Mouse (Mus musculus): ENCODE data around the gene Zbtb4. TPM values are rescaled to one million over a fixed set of nuclear protein-coding genes. Genes with fewer than 3 reads are reported as not detected.

Zbtb4 gene
- polyA plus RNA-seq, 1 experiment from 2014 or later, result 2.3 TPM

DNA sequence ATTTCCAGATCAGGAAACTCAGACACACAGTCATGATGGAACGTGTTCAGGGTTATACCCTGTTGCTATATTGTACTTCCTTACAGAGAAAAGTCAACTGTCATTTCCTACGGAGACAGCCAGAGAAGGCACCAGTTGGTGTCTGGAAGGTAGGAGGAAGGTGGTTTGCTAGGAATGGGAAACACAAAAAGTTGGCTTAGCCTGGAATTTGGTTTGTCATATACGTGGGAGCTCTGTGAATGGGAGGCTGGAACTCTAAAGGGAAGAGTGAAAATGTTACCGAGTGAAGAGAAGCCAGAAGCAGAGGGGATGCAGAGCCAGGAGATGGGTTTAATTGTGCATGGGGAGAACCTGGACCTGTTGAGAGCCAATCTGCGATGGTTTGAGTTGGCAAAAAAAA is 25.7 kb downstream of the Zbtb4 start:
- H3K27me3 ChIP-seq (replicated peaks), result no peaks in the 10 kb centered on the region
- H3K4me3 ChIP-seq (replicated peaks), result no peak overlapping the region
- H3K4me2 ChIP-seq (replicated peaks), result no peak overlapping the region
- no peaks in the 10 kb centered on the region for H3K9me3 ChIP-seq
- no peak for ATAC-seq
- 73% methylated on average over 5 of the region's 5 CpGs for WGBS
- H3K27ac ChIP-seq, result no peak overlapping the region
- no peak overlapping the region for H3K9ac ChIP-seq
- H3K36me3 ChIP-seq, result no peaks in the 10 kb centered on the region
- no peaks in the 10 kb centered on the region; the same call in 1 of the 2 replicates for H3K4me1 ChIP-seq (replicated peaks)

DNA sequence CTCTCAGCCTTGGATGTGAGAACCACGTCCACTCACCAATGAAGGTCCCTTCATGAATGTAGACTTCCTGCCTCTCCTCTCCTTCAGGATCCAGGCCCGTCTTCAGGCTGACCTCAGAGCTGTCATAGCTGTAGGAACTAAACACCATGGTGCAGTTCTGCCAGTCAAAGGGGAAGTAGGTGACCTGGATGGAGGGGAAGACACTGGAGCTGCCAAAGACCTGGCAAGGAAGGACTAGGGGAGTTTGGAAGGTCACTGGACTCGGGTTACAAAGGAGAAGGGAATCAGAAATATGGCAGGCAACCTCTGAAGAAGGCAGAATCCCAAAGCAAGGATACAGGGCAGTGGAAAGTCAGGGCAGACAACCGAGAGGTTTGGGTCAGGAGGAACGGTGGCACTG is 27.7 kb downstream of the Zbtb4 start:
- Histone ChIP-seq H3K27ac (no peak overlapping the region), H3K9me3 (no peaks in the 10 kb centered on the region), H3K27me3 (replicated peaks) (no peaks in the 10 kb centered on the region), H3K4me2 (replicated peaks) (no peak overlapping the region), H3K4me1 (replicated peaks) (no peaks in the 10 kb centered on the region; the same call in 1 of the 2 replicates), H3K36me3 (no peaks in the 10 kb centered on the region), H3K4me3 (replicated peaks) (no peak overlapping the region), H3K9ac (no peak overlapping the region)
- 69% methylated on average over 5 of the region's 5 CpGs for WGBS
- no peak for ATAC-seq

DNA sequence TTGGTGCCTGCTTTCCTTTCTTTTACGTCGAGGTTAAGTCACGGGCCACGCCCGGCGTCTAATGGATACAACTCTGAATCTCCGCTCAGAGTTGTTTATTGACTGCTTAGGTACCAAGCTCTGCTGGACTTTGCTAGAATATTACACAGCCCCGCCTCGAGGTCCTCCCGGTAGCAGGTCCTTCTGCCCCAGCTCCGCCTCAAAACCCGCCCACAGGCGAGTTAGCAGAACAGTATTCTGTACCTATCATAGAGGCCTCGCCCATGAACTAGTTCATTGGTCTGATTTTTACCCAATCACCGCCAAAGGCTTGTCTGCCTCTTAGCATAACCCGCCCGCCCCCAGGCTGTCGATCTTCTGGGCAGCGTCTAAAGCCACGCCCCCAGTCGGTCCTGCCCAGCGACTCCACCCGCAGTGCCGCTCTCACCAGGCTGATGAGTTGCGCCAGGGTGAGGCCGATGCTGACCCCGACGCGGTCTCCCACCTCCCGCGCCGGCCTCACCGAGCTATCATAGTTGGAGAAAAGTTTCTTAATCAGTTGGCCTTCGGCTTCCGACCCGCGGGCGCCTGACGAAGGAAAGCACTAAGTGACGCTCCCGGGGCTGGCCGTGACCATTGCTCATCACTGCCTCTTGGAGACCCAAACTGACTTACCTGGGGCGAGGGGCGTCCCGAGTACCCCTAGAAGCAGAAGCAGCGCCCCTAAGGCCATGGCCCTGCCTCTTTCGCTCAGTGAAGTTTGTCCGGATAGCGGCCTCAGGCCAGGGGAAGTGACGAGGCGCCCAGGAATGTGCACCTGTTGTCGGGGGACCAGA is 29.7 kb downstream of the Zbtb4 start, which contains the start of gene Chrnb1:
Gene Chrnb1 (minus strand): TSS at position 776 of the 815 bp plus-strand sequence.
- Histone ChIP-seq H3K27ac (no peak within 1 kb of the TSS), H3K36me3 (no peaks in the 10 kb centered on the region), H3K27me3 (replicated peaks) (no peaks in the 10 kb centered on the region), H3K9me3 (no peaks in the 10 kb centered on the region), H3K4me2 (replicated peaks) (peak within 1 kb of the TSS; percentile 92), H3K9ac (peak within 1 kb of the TSS; percentile 34), H3K4me3 (replicated peaks) (peak within 1 kb of the TSS; percentile 44), H3K4me1 (replicated peaks) (peaks cover 12% of the 10 kb centered on the region)
- 1% methylated on average over 52 of the region's 52 CpGs for WGBS
- peak; percentile 99 for ATAC-seq

- Histone ChIP-seq H3K27me3 (replicated peaks) (no peaks in the 10 kb centered on the region; the same call in 1 of the 2 replicates), H3K9me3 (no peaks in the 10 kb centered on the region), H3K9ac (no peak overlapping the region; the same call in 1 of the 2 replicates), H3K4me2 (replicated peaks) (peak overlapping the region; percentile 92), H3K27ac (no peak overlapping the region), H3K4me3 (replicated peaks) (peak overlapping the region; percentile 44), H3K36me3 (no peaks in the 10 kb centered on the region), H3K4me1 (replicated peaks) (peaks cover 18% of the 10 kb centered on the region)
- no peak for ATAC-seq
- 5% methylated on average over 13 of the region's 13 CpGs for WGBS
These were observed 30.3 kb downstream of the Zbtb4 start for GRCm38 (mm10) chr11:69795983-69796435.

- no peak for ATAC-seq
- no peaks in the 10 kb centered on the region for H3K36me3 ChIP-seq
- no peak overlapping the region for H3K27ac ChIP-seq
- H3K4me1 ChIP-seq (replicated peaks), result peaks cover 36% of the 10 kb centered on the region
- no peaks in the 10 kb centered on the region for H3K9me3 ChIP-seq
- no peak overlapping the region for H3K4me2 ChIP-seq (replicated peaks)
- H3K27me3 ChIP-seq (replicated peaks), result no peaks in the 10 kb centered on the region; the same call in 1 of the 2 replicates
- H3K9ac ChIP-seq, result no peak overlapping the region
- no peak overlapping the region for H3K4me3 ChIP-seq (replicated peaks)
- 80% methylated on average over 7 of the region's 7 CpGs for WGBS
These were observed 32.2 kb downstream of the Zbtb4 start for GRCm38 (mm10) chr11:69797924-69798323.

DNA sequence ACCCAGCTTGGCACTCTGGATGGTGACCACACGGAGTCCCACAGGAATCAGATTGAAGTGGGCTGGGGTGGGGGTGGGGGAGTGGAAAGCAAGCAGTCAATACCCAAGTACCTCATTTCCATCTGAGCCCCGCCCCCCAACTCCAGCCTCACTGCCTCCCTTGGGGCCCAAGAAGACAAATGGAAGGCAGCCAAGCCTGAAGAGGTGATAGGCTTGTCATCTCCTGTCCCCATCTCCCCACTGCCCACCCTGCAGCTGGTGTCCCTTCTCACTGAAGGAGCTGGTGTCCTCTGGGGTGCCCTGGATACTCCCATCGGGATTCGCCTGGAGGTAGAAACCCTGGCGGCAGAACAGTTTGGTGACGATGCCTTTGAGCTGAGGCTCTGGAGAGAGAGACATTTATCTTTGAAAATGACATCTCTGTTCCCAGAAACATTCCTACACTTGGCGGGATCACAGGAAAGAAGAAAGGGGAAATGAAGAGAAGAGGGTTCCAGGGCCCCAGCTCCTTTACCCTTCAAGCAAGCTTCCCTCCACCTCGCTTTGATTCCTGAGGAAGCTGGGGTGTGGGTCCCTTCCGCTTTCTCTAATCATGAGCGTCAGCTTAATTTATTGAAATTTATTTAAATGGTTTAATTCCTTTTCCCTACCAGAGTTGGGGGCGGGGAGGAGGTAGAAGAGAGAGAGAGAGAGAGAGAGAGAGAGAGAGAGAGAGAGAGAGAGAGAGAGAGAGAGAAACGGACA is 33.9 kb downstream of the Zbtb4 start:
- 33% methylated on average over 12 of the region's 12 CpGs for WGBS
- ATAC-seq, result no peak
- H3K36me3 ChIP-seq, result no peaks in the 10 kb centered on the region
- H3K9me3 ChIP-seq, result no peaks in the 10 kb centered on the region
- no peak overlapping the region for H3K27ac ChIP-seq
- H3K4me3 ChIP-seq (replicated peaks), result peak overlapping the region; percentile 51; the same call in 1 of the 2 replicates
- H3K9ac ChIP-seq, result no peak overlapping the region
- peaks cover 2% of the 10 kb centered on the region; the same call in 1 of the 2 replicates for H3K27me3 ChIP-seq (replicated peaks)
- peak overlapping the region; percentile 98 for H3K4me2 ChIP-seq (replicated peaks)
- peaks cover 52% of the 10 kb centered on the region for H3K4me1 ChIP-seq (replicated peaks)

DNA sequence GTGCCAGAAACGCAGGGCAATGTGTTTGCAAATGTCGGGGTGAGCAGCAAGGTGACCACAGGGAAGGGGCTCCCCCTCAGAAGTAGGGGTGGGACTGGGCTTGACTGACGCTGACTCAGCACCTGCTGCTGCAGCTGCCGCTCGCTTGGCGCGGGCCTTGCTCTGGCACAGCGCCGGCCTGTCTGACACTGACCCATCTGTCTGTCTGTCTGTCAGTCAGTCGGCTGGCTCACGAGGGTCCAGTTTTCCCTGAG is 34.4 kb downstream of the Zbtb4 start:
- Histone ChIP-seq H3K36me3 (no peaks in the 10 kb centered on the region), H3K9ac (peak overlapping the region; percentile 54), H3K27me3 (replicated peaks) (peaks cover 6% of the 10 kb centered on the region; the same call in 1 of the 2 replicates), H3K4me2 (replicated peaks) (peak overlapping the region; percentile 98), H3K4me1 (replicated peaks) (peaks cover 57% of the 10 kb centered on the region), H3K4me3 (replicated peaks) (peak overlapping the region; percentile 51), H3K27ac (peak overlapping the region; percentile 64; the same call in 1 of the 2 replicates), H3K9me3 (no peaks in the 10 kb centered on the region)
- WGBS, result 6% methylated on average over 11 of the region's 11 CpGs
- no peak for ATAC-seq

- Histone ChIP-seq H3K27ac (peak overlapping the region; percentile 64), H3K36me3 (no peaks in the 10 kb centered on the region), H3K4me1 (replicated peaks) (peaks cover 58% of the 10 kb centered on the region), H3K27me3 (replicated peaks) (peaks cover 7% of the 10 kb centered on the region; the same call in 1 of the 2 replicates), H3K9me3 (no peaks in the 10 kb centered on the region), H3K4me3 (replicated peaks) (peak overlapping the region; percentile 51), H3K9ac (peak overlapping the region; percentile 54), H3K4me2 (replicated peaks) (peak overlapping the region; percentile 98)
- WGBS, result 2% methylated on average over 36 of the region's 36 CpGs
- ATAC-seq, result peak; percentile 5
These were observed 34.9 kb downstream of the Zbtb4 start for GRCm38 (mm10) chr11:69800392-69801197.

DNA sequence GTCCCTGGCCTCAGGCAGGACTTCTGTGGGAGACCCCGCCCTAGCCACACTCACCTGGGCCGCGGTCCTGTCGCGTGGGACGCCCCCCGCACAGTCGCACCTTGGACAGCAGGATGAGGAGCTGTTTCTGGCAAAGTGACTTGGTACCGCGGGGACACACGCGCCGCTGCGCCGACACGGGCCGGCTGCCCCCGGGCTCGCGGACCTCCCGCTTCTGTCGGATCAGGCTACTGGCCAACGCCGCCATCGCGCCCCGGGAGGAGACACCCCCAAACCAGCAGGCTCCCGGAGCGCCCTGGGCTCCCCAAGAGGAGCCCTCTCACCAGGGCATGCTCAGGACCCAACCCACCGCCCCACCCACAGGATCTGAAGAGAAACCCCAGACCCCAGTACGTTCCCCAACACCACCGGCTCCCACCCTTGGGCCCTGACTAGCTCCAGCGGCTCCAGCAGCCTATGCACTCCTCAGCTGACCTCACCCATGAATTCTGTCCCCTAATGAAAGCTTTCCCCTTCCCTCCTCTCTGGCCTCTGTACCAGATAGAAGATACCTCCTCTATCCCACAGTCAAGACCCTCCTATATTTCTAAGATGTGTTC is 35.8 kb downstream of the Zbtb4 start, which contains the start of gene Fgf11:
Gene Fgf11 (minus strand): TSS at position 479 of the 599 bp plus-strand sequence.
- H3K9me3 ChIP-seq, result no peaks in the 10 kb centered on the region
- no peak for ATAC-seq
- H3K27ac ChIP-seq, result peak within 1 kb of the TSS; percentile 64
- H3K27me3 ChIP-seq (replicated peaks), result peaks cover 7% of the 10 kb centered on the region; the same call in 1 of the 2 replicates
- peak within 1 kb of the TSS; percentile 98 for H3K4me2 ChIP-seq (replicated peaks)
- peak within 1 kb of the TSS; percentile 64 for H3K9ac ChIP-seq
- under 1% methylated on average over 33 of the region's 33 CpGs for WGBS
- H3K4me1 ChIP-seq (replicated peaks), result peaks cover 58% of the 10 kb centered on the region
- peak within 1 kb of the TSS; percentile 51 for H3K4me3 ChIP-seq (replicated peaks)
- H3K36me3 ChIP-seq, result no peaks in the 10 kb centered on the region

DNA sequence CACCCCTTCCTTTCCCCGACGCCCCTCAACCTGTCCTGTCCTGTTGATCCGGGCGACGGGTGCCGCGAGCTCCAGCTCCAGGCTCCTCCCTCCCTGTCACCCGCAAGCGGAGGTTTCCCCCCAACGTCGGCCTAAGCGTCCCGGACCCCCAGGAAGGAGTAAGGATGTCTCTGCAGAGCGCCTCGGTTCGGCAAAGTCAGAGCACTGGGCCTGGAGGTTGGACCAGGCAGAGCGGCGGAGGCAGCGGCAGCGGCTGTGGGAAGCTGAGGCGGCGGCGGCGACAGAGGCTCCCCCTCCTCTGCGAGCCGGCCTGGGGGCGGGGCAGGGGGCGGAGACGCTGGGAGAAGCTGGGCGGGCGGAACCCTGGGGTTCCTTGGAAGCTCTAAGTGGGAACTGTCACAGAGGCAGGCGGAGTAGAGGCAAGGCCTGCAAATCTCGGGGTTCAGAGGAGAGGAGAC is 37.0 kb downstream of the Zbtb4 start:
- peaks cover 7% of the 10 kb centered on the region; the same call in 1 of the 2 replicates for H3K27me3 ChIP-seq (replicated peaks)
- peaks cover 58% of the 10 kb centered on the region for H3K4me1 ChIP-seq (replicated peaks)
- H3K9me3 ChIP-seq, result no peaks in the 10 kb centered on the region
- H3K4me2 ChIP-seq (replicated peaks), result peak overlapping the region; percentile 98
- peak overlapping the region; percentile 64 for H3K9ac ChIP-seq
- ATAC-seq, result peak; percentile 57
- H3K4me3 ChIP-seq (replicated peaks), result peak overlapping the region; percentile 51
- no peaks in the 10 kb centered on the region for H3K36me3 ChIP-seq
- H3K27ac ChIP-seq, result peak overlapping the region; percentile 79
- under 1% methylated on average over 33 of the region's 33 CpGs for WGBS

DNA sequence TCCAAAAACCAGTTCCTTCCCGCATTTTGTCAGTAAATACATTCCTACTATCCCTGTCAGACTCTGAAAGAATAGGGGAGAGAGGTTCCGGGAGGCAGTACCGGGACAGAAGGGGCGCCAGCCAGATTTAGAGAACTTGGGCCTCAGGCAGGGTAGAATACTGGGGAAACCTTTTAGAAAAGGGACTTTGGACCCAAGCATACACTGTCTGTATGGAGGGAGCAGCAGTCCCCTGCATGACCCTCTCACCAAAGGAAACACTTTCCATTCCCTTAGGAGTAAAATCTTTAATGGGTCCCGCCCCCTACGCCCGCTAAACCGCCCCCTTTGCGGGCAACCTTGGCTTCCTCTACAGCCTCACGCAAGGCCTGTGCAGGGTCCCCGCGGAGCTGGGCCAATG is 37.6 kb downstream of the Zbtb4 start:
- no peaks in the 10 kb centered on the region for H3K36me3 ChIP-seq
- ATAC-seq, result peak; percentile 54
- peaks cover 58% of the 10 kb centered on the region for H3K4me1 ChIP-seq (replicated peaks)
- peak overlapping the region; percentile 79 for H3K27ac ChIP-seq
- WGBS, result 6% methylated on average over 12 of the region's 12 CpGs
- H3K27me3 ChIP-seq (replicated peaks), result peaks cover 7% of the 10 kb centered on the region; the same call in 1 of the 2 replicates
- peak overlapping the region; percentile 98 for H3K4me2 ChIP-seq (replicated peaks)
- H3K9me3 ChIP-seq, result no peaks in the 10 kb centered on the region
- peak overlapping the region; percentile 64 for H3K9ac ChIP-seq
- H3K4me3 ChIP-seq (replicated peaks), result peak overlapping the region; percentile 51

Measured in intestine, embryonic 15.5 days (tissue).